Mouse (Mus musculus): ENCODE results near the gene Oaz3.

Oaz3 gene

DNA sequence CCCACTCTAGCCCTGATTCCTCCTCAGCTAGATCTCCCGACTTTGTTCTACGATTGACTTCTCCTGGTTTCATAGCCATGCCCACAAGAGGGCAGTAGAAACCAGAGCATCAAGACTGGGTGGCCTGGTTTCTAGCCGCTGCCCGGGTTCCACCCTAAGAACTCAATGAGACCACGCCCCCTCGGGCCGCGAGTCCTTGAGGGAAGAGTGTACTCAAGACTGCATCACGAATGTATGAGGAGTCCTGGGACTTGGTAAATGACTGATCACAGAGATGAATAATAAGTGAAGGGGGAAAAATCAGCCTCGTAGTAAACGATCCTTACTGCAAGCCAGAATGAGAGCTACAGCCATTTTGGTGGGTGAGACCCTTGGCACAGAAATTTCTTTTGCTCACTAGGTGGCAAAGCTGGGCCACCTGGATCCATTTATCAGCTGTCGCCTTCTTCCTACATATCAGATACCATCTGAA, 12.8 kb upstream of the Oaz3 start:
- no peak for DNase-seq (ENCODE audit: low spot score)

DNA sequence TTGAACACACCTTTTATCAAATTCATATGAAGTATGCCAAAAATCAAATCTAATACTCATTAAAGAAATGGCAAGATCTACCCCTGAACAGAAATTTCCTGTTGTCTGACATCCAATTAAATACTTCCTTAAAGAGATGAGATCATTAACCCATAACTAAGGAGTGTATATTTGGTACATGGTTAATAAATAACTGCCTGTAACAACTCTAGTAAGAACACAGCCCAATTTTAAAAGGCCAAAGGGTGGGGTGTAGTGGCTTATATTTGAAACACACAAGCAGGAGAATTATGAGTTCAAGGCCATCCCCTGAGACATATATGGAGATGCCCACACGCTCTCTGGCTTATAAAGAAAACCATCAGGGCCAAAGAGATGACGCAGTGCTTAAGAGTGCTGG, 5.7 kb upstream of the Oaz3 start:
- DNase-seq (ENCODE audit: low spot score), result no peak

DNA sequence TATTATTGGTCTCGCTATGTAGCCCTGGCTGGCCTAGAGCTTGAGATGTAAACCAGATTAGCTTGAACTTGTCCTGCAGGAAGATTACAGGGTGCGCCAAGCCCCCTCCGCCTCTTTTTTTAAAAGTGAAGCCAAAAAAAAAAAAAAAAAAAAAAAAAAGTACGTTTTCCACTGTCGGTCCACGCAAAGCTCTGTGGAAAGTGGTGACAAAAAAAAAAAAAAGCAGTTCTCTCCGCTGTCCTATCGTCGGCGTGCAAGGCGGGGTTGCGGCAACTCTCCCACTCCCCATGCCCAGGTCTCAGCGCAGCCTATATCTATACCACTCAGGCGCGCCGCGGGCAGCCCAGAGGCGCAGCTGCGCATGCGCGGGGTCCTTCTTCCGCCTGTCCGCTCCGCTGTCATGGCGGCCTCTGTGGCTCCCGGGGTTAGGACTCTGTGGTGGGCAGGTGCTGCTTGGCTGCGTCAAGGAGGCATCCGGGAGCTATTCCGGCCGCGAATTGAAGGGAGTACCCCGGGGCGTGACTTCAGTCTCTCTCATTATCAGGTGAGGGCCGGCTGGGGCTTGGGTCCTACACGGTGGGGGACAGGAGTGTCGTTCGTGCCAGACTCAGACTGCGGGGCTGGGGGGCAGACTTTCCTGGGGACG, 641 bp downstream of the Oaz3 start, which contains the start of gene Mrpl9:
Gene Mrpl9, plus strand, starts transcription at position 368 of the 646 bp plus-strand sequence.
- peak; percentile 80 for DNase-seq (ENCODE audit: low spot score)

DNA sequence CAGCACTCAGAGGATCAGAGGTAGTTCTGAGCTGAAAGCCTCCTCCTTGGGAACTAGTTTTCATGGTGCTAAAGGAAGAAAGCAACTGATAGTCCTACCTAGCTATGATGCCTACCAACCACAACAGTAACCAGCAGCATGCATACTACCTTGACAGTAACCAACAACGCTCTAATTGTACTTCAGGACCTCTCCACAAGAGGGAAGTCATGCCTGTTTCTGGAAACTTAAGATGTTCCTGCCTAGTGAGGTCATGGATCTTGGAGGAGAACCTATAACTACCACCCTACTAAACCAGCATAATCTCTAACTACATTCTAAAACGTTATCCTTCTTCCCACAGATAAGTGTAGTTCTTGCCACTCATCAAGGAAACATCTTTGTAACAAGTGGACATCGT, 2.5 kb downstream of the Oaz3 start:
- no peak for DNase-seq (ENCODE audit: low spot score)

DNA sequence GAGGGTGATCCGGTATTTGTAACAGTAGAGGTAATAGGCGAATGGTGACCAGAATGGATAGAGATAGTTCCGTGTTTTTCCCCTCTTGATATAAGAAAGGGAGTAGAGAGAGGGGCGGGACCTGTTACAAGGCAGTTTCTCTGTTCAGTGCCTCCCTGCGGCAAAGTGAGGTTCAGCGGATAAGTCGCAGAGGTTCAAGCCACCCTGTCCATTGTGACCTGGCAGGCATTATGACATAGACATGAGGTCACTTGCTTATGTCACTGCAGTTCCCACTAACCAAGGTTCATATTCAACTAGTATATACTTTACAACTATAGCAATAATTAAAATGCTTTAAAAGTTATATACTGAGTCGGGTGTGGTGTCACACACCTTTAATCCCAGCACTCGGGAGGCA, 7.3 kb downstream of the Oaz3 start:
- no peak for DNase-seq (ENCODE audit: low spot score)

DNA sequence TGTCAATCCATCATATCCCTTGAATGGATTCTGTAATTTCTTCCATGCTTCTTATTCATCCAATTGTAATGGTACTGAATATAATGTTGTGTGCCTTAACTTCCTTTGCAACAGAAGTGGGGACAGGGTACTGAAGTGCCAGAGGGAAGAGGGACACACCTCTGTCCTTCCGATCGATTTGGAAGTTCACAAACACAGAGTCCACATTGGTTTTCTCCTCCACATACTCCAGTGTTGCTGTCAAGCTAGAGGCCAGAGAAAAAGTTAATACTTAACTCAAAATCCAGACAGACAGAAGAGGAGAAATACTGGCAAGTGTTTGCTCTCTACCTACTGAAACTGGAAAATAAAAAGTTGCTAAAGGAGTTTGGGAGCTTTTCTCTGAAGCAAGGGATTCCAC, 9.4 kb downstream of the Oaz3 start:
- DNase-seq (ENCODE audit: low spot score), result no peak

DNA sequence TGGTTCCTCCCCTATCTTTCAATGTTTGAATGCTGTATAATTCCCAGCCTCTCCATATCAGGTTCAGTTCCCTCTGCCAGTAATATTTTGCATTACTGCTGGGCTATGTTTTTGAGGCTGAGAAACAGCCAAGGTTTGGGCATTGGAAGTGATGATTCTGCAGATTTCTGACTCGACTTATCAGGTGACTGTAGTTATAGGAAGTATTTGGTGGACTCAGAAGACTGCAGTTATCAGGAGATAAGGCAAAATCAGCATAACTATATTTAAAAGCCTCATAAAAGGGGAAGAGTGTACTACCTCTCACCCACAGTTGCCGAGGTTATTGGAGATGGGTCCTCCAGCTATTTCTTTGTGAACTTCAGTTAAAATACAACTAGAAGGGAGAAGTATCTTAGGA, 12.7 kb downstream of the Oaz3 start:
- DNase-seq (ENCODE audit: low spot score), result no peak

DNA sequence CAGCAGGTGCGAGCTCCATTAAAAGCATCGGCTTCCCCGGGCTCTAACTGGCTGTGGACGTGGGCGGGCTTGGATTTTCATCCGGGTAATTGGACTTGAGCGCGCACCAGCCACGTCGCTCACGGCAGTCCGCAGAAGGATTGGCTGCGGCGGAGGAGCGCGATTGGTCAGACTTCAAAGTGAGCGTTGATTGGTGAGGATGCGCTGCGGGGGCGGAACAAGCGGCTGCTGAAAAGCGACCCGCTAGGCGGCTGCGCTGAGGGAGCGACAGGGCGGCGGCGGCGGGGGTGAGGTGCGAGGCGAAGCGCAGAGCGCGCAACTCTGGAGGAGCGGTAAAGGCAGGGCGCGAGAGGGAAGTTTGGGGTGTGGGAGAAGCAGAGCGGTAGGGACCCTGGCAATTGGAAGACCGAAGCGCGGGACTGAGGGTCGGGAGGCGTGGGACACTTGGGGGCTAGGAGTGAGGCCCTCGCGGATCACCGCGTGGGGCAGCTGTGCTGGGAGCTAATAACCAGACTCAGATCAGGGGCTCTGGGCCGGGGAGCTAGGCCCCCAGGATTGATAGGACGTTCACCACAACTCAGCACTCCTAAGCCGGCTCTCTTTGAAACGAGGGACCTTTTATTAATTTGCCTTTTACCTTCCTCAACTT, 30.6 kb downstream of the Oaz3 start, which contains the start of gene Tdrkh:
Gene Tdrkh, plus strand, starts transcription at position 243 of the 649 bp plus-strand sequence.
- DNase-seq (ENCODE audit: low spot score), result peak; percentile 76

DNA sequence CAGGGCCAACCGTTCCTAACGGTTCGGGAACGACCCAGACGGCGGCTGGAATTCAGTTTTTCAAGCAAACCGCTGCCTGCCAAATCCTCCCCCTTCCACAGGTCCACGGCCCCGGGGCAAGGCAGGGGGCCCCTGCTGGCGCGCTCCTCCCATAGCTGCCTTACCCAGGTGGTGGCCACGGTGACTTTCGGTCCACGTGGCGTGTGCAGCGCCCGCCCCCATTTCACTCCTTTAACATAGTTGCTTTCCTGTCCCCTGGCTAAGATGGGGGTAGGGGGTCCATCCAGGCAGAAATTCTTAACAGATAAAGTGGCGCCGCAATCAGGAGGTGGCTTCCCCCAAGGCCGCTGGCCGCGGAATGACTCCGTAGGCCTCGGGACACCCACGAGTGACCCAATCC, 31.2 kb downstream of the Oaz3 start:
- no peak for DNase-seq (ENCODE audit: low spot score)

DNA sequence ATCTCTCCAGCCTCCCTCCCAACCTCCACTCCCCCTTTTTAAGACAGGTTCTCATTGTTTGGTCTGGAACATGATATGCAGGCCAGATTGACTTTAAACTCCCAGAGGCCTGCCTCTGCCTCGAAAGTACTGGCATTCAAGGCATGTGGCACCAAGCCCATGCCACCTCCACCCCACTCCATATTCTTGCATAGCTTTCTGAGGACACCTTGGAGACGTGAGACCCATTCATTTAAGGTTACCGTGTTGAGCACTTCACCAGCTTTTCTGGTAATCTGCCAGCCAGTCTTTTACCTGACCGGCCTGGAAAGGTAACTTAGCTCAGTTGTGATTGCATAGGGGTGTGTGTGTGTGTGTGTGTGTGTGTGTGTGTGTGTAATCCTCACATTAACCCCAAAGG, 38.2 kb downstream of the Oaz3 start:
- no peak for DNase-seq (ENCODE audit: low spot score)

DNA sequence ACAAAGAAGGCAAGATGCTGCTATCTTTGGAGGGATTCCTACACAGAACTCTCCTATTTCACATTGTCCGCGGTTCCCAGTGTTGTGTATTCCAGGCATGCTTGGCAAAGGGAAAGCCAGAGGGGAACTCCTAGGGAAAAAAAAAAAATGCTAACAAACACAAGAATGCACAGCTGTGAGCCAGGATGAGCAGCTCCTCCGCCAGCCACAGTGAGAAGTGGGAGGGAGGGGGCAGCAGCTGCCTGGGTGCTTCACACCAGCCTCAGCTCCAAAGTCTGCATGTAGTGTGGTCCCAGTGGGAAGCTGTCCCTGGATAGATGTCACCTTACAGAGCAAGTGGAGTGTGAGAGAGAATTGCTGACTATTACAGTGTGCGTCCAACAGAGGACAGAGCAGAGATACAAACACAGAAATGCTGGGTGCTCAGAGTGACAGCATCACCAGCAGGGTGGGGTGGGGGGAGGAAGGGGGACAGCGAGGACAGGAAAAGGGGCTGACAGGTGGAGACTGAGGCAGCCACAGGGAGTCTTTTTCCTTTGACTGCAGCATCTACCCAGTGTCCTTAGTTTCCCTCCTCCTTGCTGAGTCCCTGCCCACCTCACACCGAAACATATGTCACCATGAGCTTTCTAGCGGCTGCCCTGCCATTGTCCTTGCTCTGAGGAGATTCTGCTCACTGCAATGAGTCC, 39.2 kb downstream of the Oaz3 start:
- no peak for DNase-seq (ENCODE audit: low spot score)

DNA sequence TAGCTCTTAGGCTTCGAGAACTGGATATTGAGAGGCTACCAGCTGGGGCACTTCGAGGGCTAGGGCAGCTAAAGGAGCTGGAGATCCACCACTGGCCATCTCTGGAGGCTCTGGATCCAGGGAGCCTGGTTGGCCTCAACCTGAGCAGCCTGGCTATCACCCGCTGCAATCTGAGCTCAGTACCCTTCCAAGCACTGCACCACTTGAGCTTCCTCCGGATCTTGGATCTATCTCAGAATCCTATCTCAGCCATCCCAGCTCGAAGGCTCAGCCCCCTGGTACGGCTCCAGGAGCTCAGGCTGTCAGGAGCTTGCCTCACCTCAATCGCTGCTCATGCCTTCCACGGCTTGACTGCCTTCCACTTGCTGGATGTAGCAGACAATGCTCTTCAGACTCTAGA, 41.3 kb downstream of the Oaz3 start:
- no peak for DNase-seq (ENCODE audit: low spot score)

DNA sequence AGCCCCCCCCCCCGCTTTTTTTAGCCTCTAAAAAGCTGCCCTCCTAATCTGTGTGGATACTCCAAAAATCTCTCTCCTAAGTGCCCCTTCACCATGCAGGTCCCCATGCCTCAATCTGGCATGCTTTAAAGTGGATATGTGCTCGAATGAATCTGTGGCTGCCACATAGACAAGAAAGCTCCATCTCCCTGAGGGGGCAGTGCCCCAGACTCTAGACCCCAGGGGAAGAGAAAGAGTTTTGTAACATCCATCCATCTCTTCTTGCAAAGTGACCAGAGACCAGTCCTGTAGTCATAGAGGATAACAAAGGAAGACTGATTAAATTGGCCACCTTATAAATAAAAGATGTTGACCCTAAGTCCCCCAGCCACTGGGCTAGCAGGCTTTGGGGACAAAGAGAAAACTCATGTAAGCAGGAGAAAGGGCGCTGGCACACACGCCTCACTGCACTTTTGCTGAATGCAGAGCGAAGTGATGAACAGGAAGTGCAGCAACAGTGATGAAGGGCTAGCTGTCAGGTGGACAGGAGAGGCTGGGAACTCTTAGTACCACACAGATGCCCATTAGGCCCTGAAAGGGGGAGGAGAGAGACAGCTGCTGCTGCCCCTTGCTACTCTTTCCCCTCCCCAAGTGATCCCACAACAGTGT, 43.9 kb downstream of the Oaz3 start:
- no peak for DNase-seq (ENCODE audit: low spot score)

DNA sequence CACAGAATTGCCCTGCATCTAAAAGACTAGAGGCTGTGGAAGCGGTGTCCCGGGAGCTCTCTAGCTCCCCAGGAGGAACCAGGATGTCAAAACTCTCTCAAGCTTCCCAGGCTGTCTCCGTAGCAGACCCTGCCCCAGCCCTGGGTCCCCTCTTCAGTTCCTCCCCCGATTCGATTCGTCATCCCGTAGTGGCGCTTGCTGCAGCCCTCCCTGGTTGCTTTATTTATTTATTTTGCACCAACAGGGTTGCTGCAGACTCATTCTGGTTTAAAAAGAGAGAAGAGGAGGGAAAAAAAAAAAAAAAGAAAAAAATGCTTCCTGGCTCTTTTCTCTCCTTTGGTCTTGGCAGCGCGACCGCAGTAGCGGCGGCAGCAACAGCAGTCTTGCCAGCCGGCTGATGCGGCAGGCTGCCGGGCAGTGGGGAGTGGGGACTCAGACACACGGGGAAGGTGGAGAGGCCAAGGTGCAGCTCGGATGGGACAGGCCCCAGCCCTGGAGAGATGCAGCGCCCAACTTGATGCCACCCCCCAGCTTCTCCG, 44.7 kb downstream of the Oaz3 start:
- DNase-seq (ENCODE audit: low spot score), result no peak

DNA sequence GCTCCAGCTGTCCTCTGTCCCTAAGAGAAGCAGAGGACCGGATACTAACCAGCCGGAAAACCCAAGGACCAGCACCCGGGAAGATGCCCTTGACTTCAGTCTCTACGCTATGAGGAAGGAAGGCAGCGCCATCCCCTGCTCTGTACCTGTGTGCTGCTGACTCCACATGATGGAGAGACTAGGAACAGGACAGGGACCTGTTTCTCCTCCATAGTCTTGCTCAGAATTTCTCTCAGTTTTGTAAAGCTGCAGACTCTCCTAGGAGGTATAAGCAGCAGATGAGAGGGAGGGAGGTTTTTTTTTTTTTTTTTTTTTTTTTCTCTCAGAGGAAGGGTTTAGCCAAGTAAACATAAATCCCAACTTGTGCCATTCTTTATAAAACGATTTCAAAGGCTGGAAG, 45.5 kb downstream of the Oaz3 start, which contains the start of gene Lingo4:
Gene Lingo4, plus strand, starts transcription at position 301 of the 400 bp plus-strand sequence.
- DNase-seq (ENCODE audit: low spot score), result no peak

DNA sequence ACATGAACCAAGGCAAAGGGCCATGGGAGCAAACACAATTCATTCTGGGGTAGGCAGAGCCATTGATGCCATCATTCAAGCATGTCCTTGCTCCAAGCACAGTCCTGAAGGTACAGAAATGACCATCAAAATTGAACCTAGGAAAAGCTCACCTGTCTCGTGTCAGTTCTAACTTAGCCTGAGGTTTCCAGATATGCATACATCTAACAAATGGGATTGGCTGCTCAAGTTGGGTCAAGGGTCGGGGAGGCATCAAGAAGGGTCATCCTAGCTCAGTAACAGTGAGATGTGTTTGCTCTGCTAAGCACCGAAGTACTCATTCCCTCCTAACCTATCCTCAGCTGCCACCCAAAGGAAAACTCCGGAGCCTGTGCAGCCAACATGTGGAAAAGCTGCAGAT, 46.9 kb downstream of the Oaz3 start:
- DNase-seq (ENCODE audit: low spot score), result no peak

DNA sequence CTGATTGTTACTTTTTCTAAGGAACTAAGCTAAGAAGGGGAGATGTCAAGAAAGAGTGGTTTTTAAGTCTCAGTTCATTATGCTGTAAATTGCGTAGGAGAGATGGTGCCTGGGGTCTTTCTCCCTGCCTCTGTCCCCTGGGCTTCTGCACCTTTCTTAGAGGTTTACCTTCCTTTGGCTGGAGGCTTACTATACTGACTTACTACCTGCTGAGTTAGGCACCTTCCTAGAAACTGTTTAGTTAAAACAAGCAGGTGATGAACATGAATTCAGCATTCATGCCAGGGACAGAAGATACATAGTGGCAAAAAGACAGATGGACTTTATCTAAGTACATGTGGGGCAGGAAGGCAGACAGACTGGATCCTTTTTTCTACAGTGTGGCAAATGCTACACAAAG, 47.4 kb downstream of the Oaz3 start:
- no peak for DNase-seq (ENCODE audit: low spot score)

DNA sequence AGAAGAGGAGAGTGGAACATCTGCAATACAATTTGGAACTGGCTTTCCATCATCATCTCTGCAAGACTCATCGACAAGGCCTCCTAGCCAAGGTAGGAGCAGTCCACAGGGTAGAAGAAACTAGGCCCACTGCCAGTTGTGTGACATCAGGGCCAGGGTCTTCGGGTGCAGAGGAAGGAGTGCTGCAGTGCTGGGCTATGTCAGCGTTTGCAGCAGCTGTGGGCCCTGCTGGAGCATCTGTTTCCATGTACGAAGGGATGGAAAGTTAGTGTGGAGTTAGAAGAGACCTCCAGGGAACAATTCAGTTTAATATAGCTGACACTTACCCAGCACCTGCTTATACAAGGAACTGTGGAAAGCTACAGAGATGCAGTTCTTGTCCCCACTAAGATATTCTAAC, 50.7 kb downstream of the Oaz3 start:
- no peak for DNase-seq (ENCODE audit: low spot score)

DNA sequence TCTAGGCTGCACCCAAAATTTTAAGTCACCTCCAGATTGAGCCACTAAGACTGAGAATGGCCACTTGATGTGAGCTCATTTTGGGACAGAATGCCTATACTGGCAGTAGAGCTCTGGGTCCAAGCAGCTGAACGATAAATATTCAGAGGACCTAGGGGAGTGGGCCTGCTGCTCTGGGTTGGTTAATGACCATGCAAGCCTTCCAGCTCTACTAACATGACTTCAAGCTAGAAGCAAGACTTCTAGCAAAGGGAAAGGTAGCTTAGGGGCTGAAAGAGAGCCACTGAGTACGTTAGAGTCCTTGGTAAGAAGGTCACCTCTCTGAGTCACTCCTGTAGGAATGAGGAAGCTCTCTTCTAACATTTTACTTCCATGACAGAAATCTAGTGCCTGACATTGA, 51.6 kb downstream of the Oaz3 start:
- no peak for DNase-seq (ENCODE audit: low spot score)

DNA sequence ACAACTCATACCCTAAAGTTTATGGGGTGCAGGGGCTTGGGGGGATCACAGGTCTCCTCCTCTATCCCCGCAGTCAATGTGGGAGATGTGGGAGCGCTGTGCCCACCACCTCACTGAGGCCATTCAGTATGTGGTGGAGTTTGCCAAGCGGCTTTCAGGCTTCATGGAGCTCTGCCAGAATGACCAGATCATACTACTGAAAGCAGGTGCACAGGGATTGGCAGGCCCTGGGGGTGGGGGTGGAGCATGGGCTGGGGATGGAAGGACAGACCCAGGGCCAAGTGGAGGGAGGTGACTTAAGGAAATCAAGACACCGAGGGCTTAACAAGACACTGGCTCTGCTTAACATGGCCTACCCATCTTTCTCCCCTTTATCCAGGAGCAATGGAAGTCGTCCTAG, 52.7 kb downstream of the Oaz3 start:
- no peak for DNase-seq (ENCODE audit: low spot score)

DNA sequence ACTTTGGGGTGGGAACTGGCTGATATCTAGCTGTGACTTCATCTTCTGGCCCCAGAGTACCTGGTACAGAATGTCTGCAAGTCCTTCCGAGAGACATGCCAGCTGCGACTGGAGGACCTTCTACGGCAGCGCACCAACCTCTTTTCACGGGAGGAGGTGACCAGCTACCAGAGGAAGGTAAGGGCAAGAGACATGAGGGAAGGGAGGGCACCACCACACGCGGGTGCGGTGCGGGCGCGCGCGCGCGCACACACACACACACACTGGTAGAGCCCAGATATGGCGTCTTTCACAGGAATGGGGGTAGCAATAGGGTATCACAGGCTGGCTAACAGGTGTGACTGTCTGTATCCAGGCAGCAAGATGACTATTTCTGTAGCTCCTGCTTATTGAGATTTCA, 54.3 kb downstream of the Oaz3 start:
- DNase-seq (ENCODE audit: low spot score), result no peak

DNA sequence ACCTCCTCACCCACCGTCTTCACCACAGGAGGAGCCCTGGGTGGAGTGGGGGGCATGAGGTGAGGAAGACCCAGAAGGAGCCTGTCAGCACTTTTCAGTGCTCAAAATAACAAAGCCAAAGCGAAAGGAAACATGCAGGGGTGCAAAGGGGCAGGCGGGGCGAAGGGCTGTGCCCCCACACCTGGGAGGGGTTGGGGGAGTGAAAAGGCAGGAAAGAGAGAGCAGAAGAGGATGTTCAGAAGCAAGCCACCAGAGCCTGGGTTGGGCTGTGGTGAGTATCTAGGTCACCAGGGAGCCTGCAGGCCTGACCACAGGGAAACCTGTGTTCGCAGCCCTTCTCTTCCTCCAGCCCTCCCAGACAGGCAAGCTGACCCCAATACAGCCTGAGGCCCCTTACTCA, 55.7 kb downstream of the Oaz3 start:
- DNase-seq (ENCODE audit: low spot score), result no peak
